Mouse (Mus musculus): ENCODE measurements around the gene Rarg.

Gene Rarg

GRCm38 (mm10) chr15:102257202-102258075, at the start of gene Rarg:
Rarg (minus strand) TSS chr15:102257517.
- DNase-seq (ENCODE audit: low spot score in 2 of 2): no peak

GRCm38 (mm10) chr15:102302542-102302941, 45.2 kb upstream of the Rarg start:
- no peak for DNase-seq (ENCODE audit: low spot score in 2 of 2)

GRCm38 (mm10) chr15:102296368-102297006, 39.2 kb upstream of the Rarg start:
- DNase-seq (ENCODE audit: low spot score in 2 of 2): no peak

- DNase-seq (ENCODE audit: low spot score in 2 of 2): peak; percentile 88 to 91
These were observed 38.5 kb upstream of the Rarg start, which contains the start of gene Espl1 for GRCm38 (mm10) chr15:102295633-102296367. Espl1 (plus strand) TSS chr15:102296266.

- DNase-seq (ENCODE audit: low spot score in 2 of 2): no peak
These were observed 30.1 kb upstream of the Rarg start for GRCm38 (mm10) chr15:102287395-102287794.

- no peak for DNase-seq (ENCODE audit: low spot score in 2 of 2)
These were observed 26.3 kb upstream of the Rarg start for GRCm38 (mm10) chr15:102283648-102284047.

- DNase-seq (ENCODE audit: low spot score in 2 of 2): no peak
These were observed 25.4 kb upstream of the Rarg start for GRCm38 (mm10) chr15:102282463-102283292.

GRCm38 (mm10) chr15:102280623-102281022, 23.3 kb upstream of the Rarg start:
- DNase-seq (ENCODE audit: low spot score in 2 of 2): no peak

- DNase-seq (ENCODE audit: low spot score in 2 of 2): no peak
These were observed 22.6 kb upstream of the Rarg start for GRCm38 (mm10) chr15:102279783-102280520.

GRCm38 (mm10) chr15:102279092-102279782, 21.9 kb upstream of the Rarg start, which contains the start of gene Mfsd5:
Mfsd5 (plus strand) TSS chr15:102279454.
- peak; percentile 51 to 74 for DNase-seq (ENCODE audit: low spot score in 2 of 2)

- DNase-seq (ENCODE audit: low spot score in 2 of 2): no peak
These were observed 21.4 kb upstream of the Rarg start for GRCm38 (mm10) chr15:102278726-102279091.

- no peak for DNase-seq (ENCODE audit: low spot score in 2 of 2)
These were observed 16.8 kb upstream of the Rarg start for GRCm38 (mm10) chr15:102273982-102274716.

- no peak for DNase-seq (ENCODE audit: low spot score in 2 of 2)
These were observed 14.1 kb upstream of the Rarg start for GRCm38 (mm10) chr15:102271441-102271840.

- DNase-seq (ENCODE audit: low spot score in 2 of 2): no peak
These were observed 13.1 kb upstream of the Rarg start, which contains the start of gene Gm9918 for GRCm38 (mm10) chr15:102270274-102270960. Gm9918 (plus strand) TSS chr15:102270563.

- DNase-seq (ENCODE audit: low spot score in 2 of 2): no peak
These were observed 8.2 kb upstream of the Rarg start for GRCm38 (mm10) chr15:102265548-102265947.

GRCm38 (mm10) chr15:102263037-102263436, 5.7 kb upstream of the Rarg start:
- no peak for DNase-seq (ENCODE audit: low spot score in 2 of 2)

GRCm38 (mm10) chr15:102262582-102262981, 5.3 kb upstream of the Rarg start:
- no peak for DNase-seq (ENCODE audit: low spot score in 2 of 2)

GRCm38 (mm10) chr15:102258581-102259253, 1.4 kb upstream of the Rarg start:
- no peak for DNase-seq (ENCODE audit: low spot score in 2 of 2)
